Mouse (Mus musculus): ENCODE results near the gene Tmc8.
"Not testable (repeated sequence)": the region's sequence is repeated elsewhere in the genome, so short reads cannot be mapped to it uniquely, and the experiment has no call there.

Gene Tmc8

GRCm38 (mm10) chr11:117797511-117798159 is 15.8 kb downstream of the Tmc8 start, which contains the start of gene 6030468B19Rik:
6030468B19Rik (plus strand) TSS chr11:117797660.
- no peak for DNase-seq (ENCODE audit: low read depth)

DNA sequence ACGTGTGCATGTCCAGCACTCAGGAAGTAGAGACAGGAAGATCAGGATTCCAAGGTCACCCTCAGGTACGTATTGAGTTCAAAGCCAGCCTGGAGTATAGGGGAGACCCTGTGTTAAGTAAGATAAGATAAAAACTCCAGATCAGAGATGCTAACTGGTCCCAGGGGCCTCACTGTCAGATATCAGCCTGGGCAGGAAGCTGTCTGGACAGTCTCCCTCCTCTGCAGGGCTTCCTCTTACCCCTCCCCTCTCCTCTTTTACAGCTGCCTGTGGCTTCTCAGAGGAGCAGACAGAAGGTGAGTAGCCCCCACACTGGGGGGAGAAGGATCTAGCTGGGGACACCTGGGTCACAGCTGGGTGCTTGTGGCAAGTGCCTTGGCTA is 16.3 kb downstream of the Tmc8 start:
- no peak for DNase-seq (ENCODE audit: low read depth)

DNA sequence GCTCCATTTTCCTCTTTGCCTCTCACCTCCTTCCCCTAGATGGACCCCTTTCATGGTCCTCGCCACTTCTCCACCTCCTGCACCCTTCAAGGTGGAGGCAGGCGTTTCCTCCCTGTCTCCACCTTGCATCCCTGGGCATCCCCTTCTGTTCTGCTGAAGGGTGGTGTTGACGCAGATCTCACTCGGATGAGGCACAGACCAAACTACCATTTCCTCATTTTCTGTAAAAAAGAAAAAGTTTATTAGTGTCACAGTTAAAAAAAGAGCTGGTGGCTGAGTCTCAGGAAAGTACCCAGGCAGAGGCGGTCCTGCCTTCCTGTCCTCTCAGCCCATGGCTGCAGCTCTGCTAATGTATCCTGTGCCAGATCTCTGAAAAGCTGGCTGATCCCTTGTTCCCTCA is 17.3 kb downstream of the Tmc8 start:
- no peak for DNase-seq (ENCODE audit: low read depth)

- no peak for DNase-seq (ENCODE audit: low read depth)
Observed at GRCm38 (mm10) chr11:117800038-117800437, 18.2 kb downstream of the Tmc8 start.

- no peak for DNase-seq (ENCODE audit: low read depth)
Observed at GRCm38 (mm10) chr11:117801650-117802049, 19.8 kb downstream of the Tmc8 start.

GRCm38 (mm10) chr11:117803166-117803688 is 21.4 kb downstream of the Tmc8 start:
- no peak for DNase-seq (ENCODE audit: low read depth)

DNA sequence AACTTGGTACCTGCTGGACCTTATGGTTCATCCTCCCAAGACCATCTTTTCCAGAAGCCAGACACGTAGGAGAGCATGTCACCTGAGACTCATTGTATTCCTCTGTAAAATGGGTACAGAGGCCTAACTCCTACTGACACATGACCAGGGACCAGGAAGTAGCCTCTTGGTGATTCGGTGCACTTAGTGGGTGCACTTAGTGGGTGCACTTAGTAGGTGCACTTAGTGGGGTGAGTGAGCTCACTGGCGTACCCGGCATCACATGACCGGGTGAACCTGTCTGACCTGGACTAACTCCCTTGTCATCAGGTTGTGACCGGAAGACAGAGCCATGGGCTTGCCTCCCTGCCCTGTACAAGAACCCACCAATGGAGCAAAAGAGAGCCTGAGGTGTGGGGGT is 24.9 kb downstream of the Tmc8 start:
- DNase-seq (ENCODE audit: low read depth) = no peak

DNA sequence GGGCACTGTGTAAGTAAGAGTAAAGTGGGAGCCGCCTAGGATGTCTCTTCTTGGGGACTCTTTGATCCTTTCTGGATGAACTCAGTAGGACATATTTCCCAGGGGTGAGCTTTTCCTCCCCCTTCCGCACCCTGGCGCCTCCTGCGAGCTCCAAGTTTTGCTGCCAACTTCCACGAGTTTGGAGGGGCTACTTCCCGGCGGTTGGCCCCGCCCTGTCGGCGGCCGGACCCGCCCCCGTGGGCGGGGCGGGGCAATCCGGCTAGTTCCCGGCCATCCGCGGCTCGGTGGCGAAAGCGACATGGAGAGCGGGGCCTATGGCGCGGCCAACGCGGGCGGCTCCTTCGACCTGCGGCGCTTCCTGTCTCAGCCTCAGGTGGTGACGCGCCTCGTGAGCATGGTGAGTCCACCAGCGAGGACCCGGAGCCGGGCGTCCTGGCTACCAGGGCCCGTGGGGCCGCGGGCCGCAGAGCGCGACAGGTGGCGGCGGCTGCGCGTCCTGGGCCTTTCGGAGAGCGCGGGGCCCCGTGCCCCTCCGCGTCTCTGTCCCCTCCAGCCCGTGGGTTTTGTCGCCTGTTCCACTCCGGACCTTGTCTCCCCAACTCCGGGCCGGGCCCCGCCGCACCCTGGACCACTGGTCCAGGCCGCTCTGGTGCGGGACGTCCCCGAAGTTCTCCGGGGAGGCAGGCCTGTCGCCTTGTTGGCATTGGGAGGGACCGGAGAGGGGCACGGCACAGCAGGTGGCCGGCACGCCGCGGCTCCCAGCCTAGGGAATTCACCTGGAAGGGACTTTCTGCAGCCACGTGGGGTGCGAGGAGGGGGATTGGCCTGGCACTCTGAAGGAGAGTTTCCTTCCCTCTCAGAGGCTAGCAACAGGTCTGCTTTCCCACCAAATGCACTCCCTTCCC is 27.8 kb downstream of the Tmc8 start, which contains the start of the genes Gm20708 and Syngr2:
Gene Gm20708 (plus strand): TSS at position 262 of the 905 bp plus-strand sequence.
Gene Syngr2 (plus strand): TSS at position 262 of the 905 bp plus-strand sequence.
- peak; percentile 71 for DNase-seq (ENCODE audit: low read depth)

DNA sequence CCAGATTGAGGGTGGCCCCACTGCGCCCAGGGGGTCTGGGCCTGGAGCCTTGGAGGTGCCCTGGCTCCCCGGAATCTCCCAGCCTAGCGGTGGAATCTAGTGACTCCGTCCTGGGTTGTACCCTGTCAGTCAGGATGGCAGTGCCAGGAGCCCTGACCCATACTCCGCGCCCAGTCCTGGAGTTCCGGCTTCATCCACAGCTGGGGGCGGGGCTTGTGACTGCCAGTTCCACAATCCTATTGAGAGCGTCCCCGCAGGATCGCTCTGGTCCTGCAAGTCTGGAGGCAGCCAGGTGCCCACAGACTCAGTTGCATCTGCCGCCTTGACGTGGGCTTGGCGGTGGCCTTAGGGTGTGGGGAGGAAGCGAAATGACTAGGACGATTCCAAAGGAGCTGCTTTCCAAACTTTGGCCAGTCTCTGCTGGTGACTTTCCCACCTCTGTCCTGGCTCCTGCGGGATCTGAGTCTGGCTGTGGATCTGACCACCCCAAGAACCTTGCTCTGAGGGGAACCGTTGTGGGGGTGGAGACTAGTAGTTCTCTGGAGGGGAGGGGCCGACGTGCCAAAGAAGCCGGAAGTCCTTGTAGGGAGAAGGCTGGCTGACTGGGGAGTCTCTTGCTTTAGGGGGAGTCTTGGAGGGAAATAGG is 28.6 kb downstream of the Tmc8 start:
- peak; percentile 84 for DNase-seq (ENCODE audit: low read depth)

GRCm38 (mm10) chr11:117813867-117814266 is 32.0 kb downstream of the Tmc8 start:
- DNase-seq (ENCODE audit: low read depth) = no peak

- no peak for DNase-seq (ENCODE audit: low read depth)
Observed at GRCm38 (mm10) chr11:117814704-117815366, 33.0 kb downstream of the Tmc8 start.

- DNase-seq (ENCODE audit: low read depth) = not testable (repeated sequence)
Observed at GRCm38 (mm10) chr11:117815850-117816249, 34.0 kb downstream of the Tmc8 start.

GRCm38 (mm10) chr11:117816389-117816996 is 34.6 kb downstream of the Tmc8 start:
- no peak for DNase-seq (ENCODE audit: low read depth)

GRCm38 (mm10) chr11:117819095-117819494 is 37.2 kb downstream of the Tmc8 start:
- DNase-seq (ENCODE audit: low read depth) = no peak

DNA sequence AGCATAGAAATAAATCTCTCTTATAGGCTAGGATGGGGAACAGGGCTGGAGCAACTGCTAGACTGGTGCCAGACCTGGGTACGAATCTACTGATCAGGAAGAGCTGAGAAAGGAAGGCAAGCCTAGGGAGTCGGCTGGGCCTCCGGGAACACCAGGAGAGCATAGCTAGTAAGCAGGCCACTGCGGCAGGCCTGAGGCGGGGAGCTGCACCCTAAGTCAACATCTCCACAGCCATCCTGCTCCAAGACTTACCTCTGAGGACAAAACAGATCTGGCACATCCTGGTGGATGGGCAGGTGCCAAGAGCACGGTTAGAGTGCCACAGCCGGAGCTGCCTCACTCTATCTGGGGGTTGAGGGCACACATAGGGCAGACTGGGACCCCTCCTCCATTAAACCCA is 38.3 kb downstream of the Tmc8 start:
- DNase-seq (ENCODE audit: low read depth) = no peak

DNA sequence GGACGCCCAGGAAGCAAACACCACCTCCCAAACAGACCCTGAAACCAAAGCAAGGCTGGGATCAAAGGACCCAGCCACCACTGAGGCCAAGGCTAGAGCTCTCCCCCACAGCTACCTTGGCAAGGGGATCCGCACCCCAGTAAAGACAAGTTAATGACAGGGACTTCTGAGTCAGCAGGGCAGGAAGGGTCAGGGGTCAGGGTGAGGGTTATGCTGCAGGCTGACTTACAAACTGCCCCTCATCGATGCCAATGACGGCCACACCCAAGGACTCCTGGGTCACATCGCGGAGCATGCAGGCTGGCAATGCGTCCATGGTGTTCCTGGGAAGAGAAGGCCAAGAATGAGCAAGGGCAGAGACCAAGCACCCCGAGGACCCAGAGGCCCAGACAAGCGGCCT is 40.0 kb downstream of the Tmc8 start:
- DNase-seq (ENCODE audit: low read depth) = no peak

- no peak for DNase-seq (ENCODE audit: low read depth)
Observed at GRCm38 (mm10) chr11:117822728-117823241, 40.9 kb downstream of the Tmc8 start.

- no peak for DNase-seq (ENCODE audit: low read depth)
Observed at GRCm38 (mm10) chr11:117823411-117823810, 41.5 kb downstream of the Tmc8 start.

GRCm38 (mm10) chr11:117824060-117824969 is 42.4 kb downstream of the Tmc8 start:
- peak; percentile 90 for DNase-seq (ENCODE audit: low read depth)
